Mouse (Mus musculus) brain, adult 2 months (tissue): ENCODE results near the gene Ropn1l.

Experiments used
- DNase-seq: peaks from one replicate; pipeline ENCODE4 v3.0.0; 2011; ENCODE audit warnings: low read depth, low spot score

Gene Ropn1l

DNA sequence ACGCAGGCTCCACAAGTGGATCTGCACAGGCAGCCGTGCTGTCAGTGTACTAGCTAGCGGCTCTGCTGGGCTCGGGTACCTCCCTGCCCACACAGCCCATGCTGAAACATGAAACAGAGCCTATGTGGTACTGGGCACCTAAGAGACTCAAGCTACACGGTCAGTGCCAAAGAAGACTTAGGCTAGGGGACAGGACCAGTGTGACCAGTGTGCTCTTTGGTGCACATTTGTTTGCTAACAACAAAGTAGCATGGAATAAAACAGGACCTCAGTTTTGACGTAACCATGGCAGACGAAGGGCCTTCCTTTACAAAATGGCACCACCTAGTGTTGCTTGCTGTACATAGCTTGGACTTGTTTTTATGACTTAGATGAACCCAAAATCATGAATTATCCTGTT, 6.4 kb downstream of the Ropn1l start:
- DNase-seq: peak; percentile 89

GRCm38 (mm10) chr15:31442698-31443097, 10.8 kb downstream of the Ropn1l start:
- DNase-seq: peak; percentile 46

GRCm38 (mm10) chr15:31441996-31442395, 11.5 kb downstream of the Ropn1l start:
- DNase-seq: no peak

DNA sequence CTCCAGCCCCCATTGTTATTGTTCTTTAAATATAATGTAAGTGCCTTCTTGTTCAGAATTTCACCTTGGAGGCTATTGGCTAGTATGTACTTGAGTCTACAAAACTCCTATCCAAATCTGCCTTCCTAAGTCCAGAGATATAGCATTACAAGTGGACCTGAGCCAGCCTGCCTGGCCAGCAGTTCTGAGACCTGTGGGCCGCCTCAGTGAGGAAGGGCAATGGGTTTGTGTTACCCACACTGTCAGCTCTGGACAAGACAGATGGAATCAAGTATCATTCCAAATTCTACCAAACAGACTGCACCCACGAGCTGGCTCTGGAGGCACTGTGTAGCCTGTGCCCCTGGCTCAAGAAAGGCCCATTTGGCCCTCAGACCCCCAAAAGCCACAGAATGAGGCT, 16.7 kb downstream of the Ropn1l start:
- no peak for DNase-seq

- DNase-seq: no peak
Measured at GRCm38 (mm10) chr15:31436083-31436482, 17.5 kb downstream of the Ropn1l start.

- DNase-seq: peak; percentile 21
Measured at GRCm38 (mm10) chr15:31433768-31434167, 19.8 kb downstream of the Ropn1l start.

GRCm38 (mm10) chr15:31431847-31432246, 21.7 kb downstream of the Ropn1l start:
- DNase-seq: no peak

GRCm38 (mm10) chr15:31430014-31430413, 23.5 kb downstream of the Ropn1l start:
- DNase-seq: no peak

GRCm38 (mm10) chr15:31429429-31429828, 24.1 kb downstream of the Ropn1l start:
- DNase-seq: peak; percentile 32

- peak; percentile 94 for DNase-seq
Measured at GRCm38 (mm10) chr15:31428571-31428970, 25.0 kb downstream of the Ropn1l start.

- no peak for DNase-seq
Measured at GRCm38 (mm10) chr15:31427390-31427789, 26.1 kb downstream of the Ropn1l start.

DNA sequence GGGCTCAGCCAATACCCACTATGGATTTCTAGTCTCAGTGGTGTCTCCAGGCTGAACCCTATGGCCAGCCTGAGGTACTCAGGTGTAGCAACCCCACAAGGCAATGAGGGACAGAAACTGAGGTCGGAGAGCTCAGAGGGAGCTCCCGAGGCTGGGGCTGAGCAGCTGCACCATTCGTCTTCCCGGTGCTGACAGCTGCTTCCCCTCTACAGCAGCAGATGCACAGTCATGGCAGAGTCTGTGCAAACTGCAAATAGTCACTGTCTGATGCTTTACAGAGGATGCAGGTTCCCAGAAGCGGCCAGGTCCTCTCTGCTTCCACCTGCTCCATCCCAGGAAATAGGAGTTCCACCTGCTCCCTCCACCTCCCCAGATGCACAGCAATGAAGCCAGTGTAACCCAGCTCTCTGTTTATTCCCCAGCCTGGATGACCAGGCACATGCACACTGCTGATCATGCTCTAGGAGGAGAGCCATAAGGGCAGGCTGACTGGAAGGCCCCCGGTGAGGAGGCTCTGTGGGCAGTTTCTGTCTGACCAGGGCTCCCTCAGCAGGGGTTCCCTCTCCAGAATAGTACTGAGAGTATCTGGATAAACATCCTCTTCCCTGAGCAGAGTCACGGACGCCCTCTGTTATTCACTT, 27.4 kb downstream of the Ropn1l start:
- peak; percentile 68 for DNase-seq

DNA sequence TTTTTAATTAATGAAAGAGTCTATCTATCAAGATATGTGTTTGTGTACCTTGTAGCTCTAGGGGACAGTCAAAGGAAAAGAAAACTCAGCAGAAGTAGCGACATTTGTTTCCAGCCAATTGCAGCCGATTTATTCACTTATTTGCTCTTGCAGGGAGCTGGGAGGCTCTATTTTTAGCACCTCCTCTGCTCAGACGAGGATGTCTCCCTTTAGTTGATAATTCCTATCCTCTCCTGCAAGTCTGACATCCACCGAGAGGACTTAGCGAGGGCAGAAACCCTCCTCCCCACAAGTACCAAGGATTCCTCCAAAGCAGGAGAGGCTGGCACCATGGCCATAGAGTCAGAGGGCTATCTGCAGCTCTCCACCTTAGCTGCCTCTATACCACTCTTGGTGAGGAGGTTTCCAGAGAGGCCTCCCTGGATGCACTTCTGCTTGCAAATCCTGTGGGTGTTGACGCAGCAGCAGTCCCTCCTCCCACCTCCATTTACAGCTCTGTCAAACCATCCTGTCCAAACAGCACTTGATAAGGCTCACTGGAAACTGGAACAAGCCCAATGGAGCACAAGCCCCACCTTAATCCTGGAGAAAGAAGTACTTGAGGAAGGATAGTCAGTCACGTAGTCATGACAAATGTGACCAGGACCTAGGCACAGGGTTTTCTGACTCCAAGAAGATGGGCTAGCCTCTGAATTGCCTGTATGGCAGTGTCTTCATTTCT, 30.7 kb downstream of the Ropn1l start:
- DNase-seq: peak; percentile 88

DNA sequence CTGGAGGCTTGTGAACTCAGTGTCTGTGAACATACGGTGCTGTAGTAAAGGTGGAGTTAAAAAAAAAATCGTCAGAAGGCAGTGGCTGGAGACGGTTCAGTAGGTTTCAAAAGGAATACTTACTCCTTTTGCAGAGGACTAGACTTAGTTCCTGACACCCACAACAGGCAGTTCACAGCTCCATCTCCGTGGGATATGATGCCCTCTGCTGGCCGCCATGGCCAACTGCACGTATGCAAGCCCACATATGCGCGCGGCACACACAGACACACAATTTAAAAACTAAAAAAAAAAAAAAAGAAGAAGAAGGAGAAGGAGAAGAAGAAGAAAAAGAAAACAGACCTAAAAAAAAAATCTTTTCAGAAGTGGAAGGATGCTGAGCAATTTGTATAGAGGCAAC, 34.5 kb downstream of the Ropn1l start:
- DNase-seq: peak; percentile 52

DNA sequence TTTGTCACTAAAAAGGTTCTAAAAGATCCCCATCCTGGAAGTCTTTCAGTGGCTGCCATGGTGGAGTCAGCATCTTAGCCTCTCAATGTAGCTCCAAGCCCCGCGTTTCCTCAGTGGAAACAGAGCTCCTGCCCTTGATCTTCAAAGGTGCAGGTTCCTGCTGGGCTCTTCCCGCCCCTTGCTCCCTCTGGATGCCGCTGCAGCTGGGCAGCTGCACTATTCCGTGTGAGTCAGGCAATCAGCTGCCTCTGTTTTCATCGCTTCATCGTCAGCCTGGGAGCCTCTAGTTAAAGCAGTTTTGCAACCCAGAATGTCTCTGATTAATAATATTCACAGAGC, 34.9 kb downstream of the Ropn1l start:
- DNase-seq: peak; percentile 62

DNA sequence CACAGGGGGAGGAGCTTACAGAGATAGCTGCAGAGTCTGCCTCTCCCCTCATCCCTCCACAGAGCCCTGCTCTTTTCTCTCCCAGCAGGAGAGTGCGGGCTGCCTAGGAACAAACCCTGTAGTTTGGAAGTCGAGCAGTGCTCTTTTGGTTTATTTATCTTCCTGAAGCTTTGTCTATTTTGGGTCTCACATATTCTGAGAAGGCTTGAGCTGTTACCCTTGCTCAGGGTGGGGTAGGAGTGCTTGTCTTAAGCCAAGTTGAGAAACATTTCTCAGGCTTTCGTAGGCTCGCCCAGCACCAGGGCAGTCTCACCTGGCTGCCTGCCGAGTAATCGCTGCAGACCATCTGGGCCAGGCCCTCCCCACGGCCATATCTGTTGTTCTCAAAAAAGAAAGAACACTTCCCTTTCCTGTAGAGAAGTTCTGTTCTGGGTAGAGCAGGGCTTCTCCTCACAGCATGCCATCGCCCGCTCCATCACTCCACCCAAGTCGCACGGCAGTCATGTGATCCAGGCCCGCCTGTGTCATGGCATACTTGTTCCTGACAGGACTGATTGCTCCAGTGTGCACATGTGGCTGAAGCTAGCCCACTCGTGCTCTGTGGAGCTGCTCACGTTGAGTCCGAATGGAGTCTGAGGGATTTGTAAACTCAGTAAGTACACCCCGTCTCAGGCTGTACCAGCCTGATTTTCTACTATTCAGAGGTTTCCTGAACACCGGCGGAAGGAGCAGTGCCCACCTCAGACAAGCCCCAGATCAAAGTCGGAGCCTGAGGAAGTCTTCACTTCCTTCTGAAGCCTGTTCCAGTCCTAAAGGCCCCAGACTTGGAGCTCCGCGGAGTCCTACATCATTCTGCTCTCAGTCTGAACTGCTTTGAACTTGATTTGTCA, 35.5 kb downstream of the Ropn1l start:
- DNase-seq: peak; percentile 90

- peak; percentile 58 for DNase-seq
Measured at GRCm38 (mm10) chr15:31417409-31417795, 36.1 kb downstream of the Ropn1l start.

DNA sequence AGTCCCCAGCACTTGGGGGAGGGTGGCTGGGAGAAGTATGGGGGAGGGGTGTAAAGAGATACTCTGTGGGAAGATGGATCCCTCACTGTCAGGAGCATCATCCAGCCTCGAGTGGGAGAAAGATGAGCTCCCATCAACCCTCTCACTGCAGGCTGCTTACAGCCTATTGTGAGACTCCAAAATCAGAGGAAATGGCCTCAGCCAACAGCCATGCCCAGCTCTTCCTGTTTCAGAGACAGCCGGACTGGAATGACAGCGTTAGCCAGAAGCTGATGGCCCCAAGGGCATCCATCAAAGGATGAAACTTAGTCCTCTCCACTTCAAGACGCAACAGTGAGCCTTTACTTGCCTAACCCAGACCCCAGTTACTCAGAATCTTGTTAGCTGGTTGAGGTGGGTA, 38.4 kb downstream of the Ropn1l start:
- DNase-seq: no peak

- no peak for DNase-seq
Measured at GRCm38 (mm10) chr15:31414179-31414898, 39.2 kb downstream of the Ropn1l start.

GRCm38 (mm10) chr15:31413662-31414061, 39.9 kb downstream of the Ropn1l start:
- no peak for DNase-seq

GRCm38 (mm10) chr15:31412933-31413332, 40.6 kb downstream of the Ropn1l start:
- DNase-seq: no peak

- DNase-seq: no peak
Measured at GRCm38 (mm10) chr15:31412436-31412835, 41.1 kb downstream of the Ropn1l start.
